Mouse (Mus musculus) kidney, postnatal 25 days (tissue): ENCODE results near the gene Ddit4.

ENCODE experiments used
- DNase-seq, 2 experiments: peaks; one replicate each; pipeline ENCODE4 v3.0.0; 2021; ENCODE audit warnings: mixed read lengths in 2 of 2

The Ddit4 gene

DNA sequence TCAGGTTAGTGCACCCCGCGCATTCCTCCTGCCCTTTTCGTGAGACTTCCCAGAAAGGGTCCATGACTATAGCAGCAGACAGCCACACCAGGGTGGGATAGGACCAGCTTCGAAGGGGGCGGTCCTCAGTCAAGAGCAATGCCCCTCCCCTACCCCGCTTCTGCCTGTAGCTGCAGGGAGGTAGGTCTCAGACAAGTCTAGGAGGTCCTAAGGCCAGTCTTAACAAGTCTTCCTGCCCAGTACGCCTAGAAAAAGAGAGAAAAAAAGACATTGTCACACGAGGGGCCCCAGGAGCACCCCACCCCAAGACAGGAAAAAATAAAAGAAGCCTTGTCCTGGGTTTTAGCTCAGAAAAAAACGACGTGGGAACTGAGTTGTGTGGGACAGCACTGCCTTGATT lies 35.0 kb downstream of the Ddit4 start:
- peak; percentile 54 to 69 for DNase-seq

DNA sequence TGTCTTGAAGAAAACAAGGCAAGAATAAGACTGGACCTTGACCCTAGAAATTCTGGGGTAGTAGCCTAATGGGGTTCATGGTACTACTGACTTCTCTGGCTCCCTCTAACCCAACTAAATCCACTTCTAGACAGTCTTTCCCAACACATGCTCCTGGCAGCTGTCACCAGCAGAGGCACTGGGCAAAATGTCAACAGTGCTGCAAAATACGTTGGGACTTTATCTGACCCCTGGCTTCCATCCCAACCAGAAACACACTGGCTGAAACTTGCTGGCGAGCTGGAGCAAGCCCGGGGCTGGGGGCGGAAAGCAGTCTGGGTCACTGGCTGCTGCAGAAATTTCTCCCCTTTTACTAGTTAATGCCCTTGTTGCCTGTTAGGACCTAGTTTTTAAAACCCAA lies 35.5 kb downstream of the Ddit4 start:
- DNase-seq = peak; percentile 90 to 93

DNA sequence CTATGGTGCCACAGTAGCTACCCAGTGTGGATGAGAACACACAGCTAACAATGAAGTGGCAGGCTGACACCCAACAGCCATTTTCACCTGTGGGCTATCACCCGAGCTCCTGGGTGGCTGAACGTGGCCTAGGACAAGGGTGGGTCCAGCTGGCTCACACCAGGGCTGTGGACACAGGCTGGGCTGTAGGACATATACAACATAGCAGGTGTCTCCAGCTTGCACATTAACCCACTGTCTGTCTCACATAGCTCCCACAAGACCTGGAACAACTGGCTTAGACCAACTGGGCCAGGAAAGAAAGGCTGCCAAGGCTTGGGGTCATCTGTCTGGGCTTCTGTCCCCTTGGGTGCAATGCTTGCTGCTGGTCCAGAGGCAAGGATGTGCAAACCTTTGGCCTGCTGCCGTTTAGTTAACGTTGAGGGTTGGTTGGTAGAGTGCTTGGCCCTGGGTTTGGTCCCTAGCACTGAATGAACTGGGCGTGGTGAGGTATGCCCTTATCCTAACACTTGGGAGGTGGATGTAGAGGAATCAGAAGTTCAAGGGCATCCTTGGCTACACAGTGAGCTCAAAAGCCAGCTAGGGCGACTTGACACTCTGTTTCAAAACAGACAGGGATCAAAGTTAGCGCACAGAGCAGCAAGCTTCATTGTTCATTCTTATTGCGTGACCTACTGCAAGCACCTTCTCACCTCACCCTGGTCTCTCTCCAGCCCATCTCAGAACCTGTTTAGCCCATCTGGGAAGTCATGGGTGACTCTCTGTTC lies 36.3 kb downstream of the Ddit4 start:
- peak in 1 of 2 experiments; percentile 55 for DNase-seq

- DNase-seq = peak; percentile 69 to 88
These were observed 40.0 kb downstream of the Ddit4 start for GRCm38 (mm10) chr10:59911561-59912198.

- DNase-seq = peak in 1 of 2 experiments; percentile 76
These were observed 40.5 kb downstream of the Ddit4 start for GRCm38 (mm10) chr10:59911091-59911490.

- peak; percentile 77 to 89 for DNase-seq
These were observed 42.2 kb downstream of the Ddit4 start for GRCm38 (mm10) chr10:59909357-59909847.

DNA sequence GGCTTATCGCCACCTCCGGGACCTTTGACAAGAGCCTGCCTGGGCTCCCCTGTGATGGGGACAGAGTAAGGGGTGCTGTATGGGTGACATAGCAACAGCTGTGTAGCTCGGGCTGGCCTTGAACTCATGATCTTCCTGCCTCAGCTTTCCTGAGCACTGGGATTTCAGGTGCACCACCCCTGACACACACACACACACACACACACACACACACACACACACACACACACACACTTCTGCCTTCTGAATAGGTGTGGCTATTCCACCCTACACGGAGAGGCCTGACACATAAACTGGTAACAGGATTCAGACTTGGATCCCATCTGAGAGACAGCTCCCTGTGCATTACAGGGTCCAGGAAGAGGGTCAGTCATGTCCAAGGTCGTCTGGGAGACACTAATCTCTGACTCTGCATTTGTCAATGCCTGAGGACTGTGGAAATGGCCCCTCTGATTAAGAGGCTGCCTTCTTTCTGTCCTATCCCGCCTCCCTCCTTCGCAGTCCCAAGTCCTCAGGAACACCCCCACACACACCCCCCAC lies 42.8 kb downstream of the Ddit4 start:
- peak in 1 of 2 experiments; percentile 31 for DNase-seq

DNA sequence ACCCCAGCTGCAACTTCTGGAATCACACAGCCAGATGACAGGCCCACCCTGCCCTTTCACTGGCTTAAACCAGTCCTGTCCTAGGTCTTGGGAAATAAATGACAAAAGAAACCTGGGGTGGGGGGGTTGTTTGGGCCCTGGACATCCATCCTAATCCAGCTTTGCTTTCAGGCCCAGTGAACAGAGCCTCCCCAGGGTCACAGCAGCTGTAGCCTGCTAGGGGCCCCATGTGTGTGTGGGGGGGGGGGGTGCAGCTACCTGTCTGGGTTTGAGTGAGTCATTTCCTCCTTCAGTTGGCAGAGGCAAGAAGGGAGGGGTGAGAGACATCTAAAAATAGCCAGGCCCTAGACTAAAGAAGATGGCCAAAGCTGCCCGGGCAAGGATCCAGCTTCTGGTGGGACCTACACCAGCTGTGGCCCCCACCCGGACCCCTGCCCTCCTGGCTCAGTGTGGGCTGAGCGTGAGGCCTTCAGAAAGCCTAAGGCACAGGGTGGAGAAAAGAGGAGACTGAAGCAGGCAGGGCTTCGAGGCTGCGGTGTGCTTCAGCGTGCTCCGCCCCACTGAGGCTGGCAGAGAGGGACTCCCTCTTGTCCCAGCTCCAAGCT lies 43.8 kb downstream of the Ddit4 start:
- DNase-seq = peak; percentile 46 to 64

GRCm38 (mm10) chr10:59907080-59907609 lies 44.5 kb downstream of the Ddit4 start:
- peak in 1 of 2 experiments; percentile 42 for DNase-seq

GRCm38 (mm10) chr10:59903170-59903569 lies 48.5 kb downstream of the Ddit4 start:
- peak in 1 of 2 experiments; percentile 32 for DNase-seq

- DNase-seq = peak in 1 of 2 experiments; percentile 34
These were observed 49.0 kb downstream of the Ddit4 start for GRCm38 (mm10) chr10:59902606-59902990.

- peak in 1 of 2 experiments; percentile 39 for DNase-seq
These were observed 49.5 kb downstream of the Ddit4 start for GRCm38 (mm10) chr10:59901986-59902605.

- peak in 1 of 2 experiments; percentile 21 for DNase-seq
These were observed 50.2 kb downstream of the Ddit4 start for GRCm38 (mm10) chr10:59901463-59901862.

DNA sequence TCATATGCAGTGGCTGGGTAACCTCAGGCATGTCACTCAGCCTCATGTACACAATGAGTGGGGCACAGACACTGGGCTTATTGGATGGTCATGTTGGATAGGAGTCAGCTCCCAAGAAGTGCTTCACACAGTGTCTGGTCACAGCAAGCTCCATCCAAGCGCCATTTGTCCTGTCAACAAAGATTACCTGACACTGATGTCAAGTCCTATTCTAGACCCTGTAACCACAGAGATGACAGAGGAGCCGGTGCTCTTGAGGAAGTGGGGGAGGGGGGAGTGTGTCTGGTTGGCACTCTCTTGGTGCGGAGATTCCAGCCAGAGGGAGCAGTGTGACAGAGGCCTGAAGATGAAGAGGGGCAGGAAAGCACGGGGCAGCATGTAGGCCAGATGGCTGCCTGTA lies 50.7 kb downstream of the Ddit4 start:
- no peak for DNase-seq

DNA sequence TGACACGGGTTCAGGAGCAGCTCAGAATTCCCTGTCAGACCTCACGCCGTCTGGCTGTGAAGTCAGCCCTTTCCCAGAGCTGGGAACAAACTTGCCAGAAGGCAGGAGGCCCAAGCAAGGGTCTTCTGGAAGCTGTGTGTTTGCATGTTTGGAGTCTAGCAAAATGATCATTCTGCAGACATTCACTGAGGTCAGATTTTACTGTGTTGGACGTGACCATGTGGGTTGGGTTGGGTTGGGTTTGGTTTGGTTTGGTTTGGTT lies 51.5 kb downstream of the Ddit4 start:
- DNase-seq = no peak
